Mouse (Mus musculus) E14TG2a.4 (cell line): ENCODE data around the gene Specc1.

Source experiments
- CTCF ChIP-seq: conservative IDR thresholded peaks from 2 replicates; pipeline ENCODE4 v1.5.1; 2014; ENCODE audit warnings: low read length
- NANOG ChIP-seq: IDR thresholded peaks from 2 replicates; pipeline ENCODE4 v1.6.1; 2014; ENCODE audit warnings: borderline replicate concordance, low read length, mixed read lengths

GRCm38 (mm10) chr11:61992671-61993285 is 36.2 kb downstream of the Specc1 start:
- no peak for TF ChIP-seq CTCF
- TF ChIP-seq NANOG = no peak
